In the genomic region with DNA sequence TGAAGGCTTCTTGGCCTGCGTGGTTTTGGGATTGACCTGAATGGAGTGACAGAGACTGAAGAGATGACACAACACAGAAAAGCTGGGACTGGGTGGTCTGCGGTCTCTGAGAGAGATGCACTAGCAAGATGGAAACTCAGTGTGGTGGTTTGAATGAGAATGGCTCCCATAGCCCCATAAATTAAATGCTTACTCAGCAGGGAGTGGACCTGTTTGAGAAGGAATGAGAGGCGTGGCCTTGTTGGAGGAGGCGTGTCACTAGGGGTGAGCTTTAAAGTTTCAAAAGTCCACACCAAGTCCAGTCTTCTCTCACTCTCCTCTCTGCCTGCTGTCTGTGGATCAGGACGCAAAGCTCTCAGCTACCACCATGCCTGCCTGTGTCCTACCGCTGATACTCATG, we compare ENCODE assay signal across 24 mouse cellular contexts. TPM values are rescaled to one million over a fixed set of nuclear protein-coding genes. Genes with fewer than 3 reads are reported as not detected.
"Had no signal": no experiment of that assay in that cellular context is flagged by ENCODE, and none has a peak within 500 bp of the region (broad histone marks: within the 10 kb centered on the region; RNA-seq: fewer than 3 reads in every experiment).

No protein-coding gene starts in this region.

- H3K9me3 ChIP-seq: midbrain, embryonic 10.5 days; neural tube, embryonic 13.5 days; neural tube, embryonic 15.5 days; stomach, embryonic 15.5 days had no signal

- H3K4me1 ChIP-seq: neural tube, embryonic 15.5 days; stomach, embryonic 15.5 days had no signal

- H3K36me3 ChIP-seq: midbrain, embryonic 10.5 days; midbrain, embryonic 12.5 days; neural tube, embryonic 13.5 days; neural tube, embryonic 15.5 days; stomach, embryonic 15.5 days had no signal

- H3K27me3 ChIP-seq: neural tube, embryonic 13.5 days; neural tube, embryonic 15.5 days; stomach, embryonic 15.5 days had no signal

- H3K27ac ChIP-seq: midbrain, embryonic 10.5 days; midbrain, embryonic 12.5 days; neural tube, embryonic 13.5 days; neural tube, embryonic 15.5 days; stomach, embryonic 15.5 days; stomach, postnatal 0 days had no signal

- DNase-seq: lung, adult 18-20 months; lung, embryonic 14.5 days; lung, postnatal 10 days; lung, postnatal 4 days; midbrain, embryonic 14.5 days; retina, postnatal 1 day; right cerebral cortex, adult 18-20 months; right cerebral cortex, postnatal 25 days; right cerebral cortex, postnatal 4 days; spleen, adult 18-20 months; thymus, adult 18-20 months; thymus, postnatal 14 days; thymus, postnatal 36 days had no signal

- H3K9ac ChIP-seq: lung, embryonic 14.5 days; midbrain, embryonic 12.5 days; neural tube, embryonic 13.5 days; neural tube, embryonic 15.5 days; stomach, embryonic 15.5 days had no signal

- H3K4me3 ChIP-seq: midbrain, embryonic 10.5 days; midbrain, embryonic 12.5 days; myocyte; neural tube, embryonic 13.5 days; neural tube, embryonic 15.5 days; stomach, embryonic 15.5 days had no signal

RNA-seq across cellular contexts. Expression of a gene that starts 1.8 kb away (rescaled TPM):
- total RNA-seq: megakaryocyte, adult 5-6 weeks had no signal
- polyA plus RNA-seq: lung, embryonic 14.5 days; midbrain, embryonic 14.5 days; midbrain, embryonic 16.5 days; myocyte; neural tube, embryonic 11.5 days; neural tube, embryonic 13.5 days; neural tube, embryonic 15.5 days; small intestine, adult 2 months; stomach, postnatal 0 days had no signal
